Mouse (Mus musculus) CH12.LX (cell line): ENCODE results near the gene Thbs1. TPM values are rescaled to one million over a fixed set of nuclear protein-coding genes. Genes with fewer than 3 reads are reported as not detected.

Experiments used
- DNase-seq: peaks from one replicate; pipeline ENCODE4 v3.0.0-alpha.2; 2013; ENCODE audit errors: extremely low read depth
- H3K27ac ChIP-seq: 2 replicates; pipeline ENCODE4 v1.5.1; 2012; ENCODE audit warnings: low read depth, mild to moderate bottlenecking, control low read depth, moderate library complexity; ENCODE audit not compliant: insufficient read depth
- H3K27me3 ChIP-seq: replicated peaks from 2 replicates; pipeline ENCODE3; 2012; ENCODE audit warnings: inconsistent platforms
- H3K36me3 ChIP-seq, 2 experiments: replicated peaks in 1 of 2; 2 replicates each; pipeline versions ENCODE3 to v1.6.1; 2012; ENCODE audit warnings: inconsistent platforms in 1 of 2, low read length in 1 of 2, mild to moderate bottlenecking in 1 of 2, mixed read lengths in 1 of 2, moderate library complexity in 1 of 2; ENCODE audit not compliant: control insufficient read depth in 1 of 2, insufficient read depth in 1 of 2
- H3K4me1 ChIP-seq, 2 experiments: 2 replicates each; pipeline ENCODE4 v1.6.1; 2012; ENCODE audit warnings: inconsistent platforms in 1 of 2, moderate library complexity in 1 of 2; ENCODE audit not compliant: insufficient read depth in 2 of 2, control insufficient read depth in 1 of 2
- H3K4me2 ChIP-seq: 2 replicates; pipeline ENCODE4 v1.6.1; 2012; ENCODE audit warnings: low read depth, mild to moderate bottlenecking, control low read depth; ENCODE audit not compliant: poor library complexity, insufficient read depth, severe bottlenecking
- H3K4me3 ChIP-seq, 3 experiments: fragments of 150-350 bp in 1 of 3; sonication (generic) in 1 of 3; replicated peaks in 1 of 3; 2 replicates each; pipeline versions ENCODE3 to v1.5.1; 2011 to 2012; ENCODE audit warnings: low read depth in 2 of 3, low read length in 2 of 3, mild to moderate bottlenecking in 2 of 3, moderate library complexity in 2 of 3, control low read depth in 1 of 3, improper control_type of control experiment in 1 of 3, inconsistent platforms in 1 of 3, mixed read lengths in 1 of 3; ENCODE audit not compliant: poor library complexity in 1 of 3
- H3K79me2 ChIP-seq: replicated peaks from 2 replicates; pipeline ENCODE4 v1.6.1; 2012; ENCODE audit warnings: mild to moderate bottlenecking, moderate library complexity; ENCODE audit not compliant: control insufficient read depth, poor library complexity, insufficient read depth, severe bottlenecking; ENCODE audit errors: extremely low read depth
- H3K9ac ChIP-seq: 2 replicates; pipeline ENCODE4 v1.6.1; 2012; ENCODE audit warnings: low read depth, mild to moderate bottlenecking, control low read depth, moderate library complexity; ENCODE audit not compliant: insufficient read depth
- H3K9me3 ChIP-seq: replicated peaks from 2 replicates; pipeline ENCODE3; 2012; ENCODE audit warnings: low read length, inconsistent platforms, mixed read lengths
- BHLHE40 ChIP-seq: IDR thresholded peaks from 2 replicates; pipeline ENCODE4 v1.6.1; 2011; ENCODE audit warnings: mild to moderate bottlenecking, low read depth, low read length, improper control_type of control experiment
- CHD1 ChIP-seq: IDR thresholded peaks from 2 replicates; pipeline ENCODE4 v1.6.1; 2012; ENCODE audit warnings: low read depth, low read length, improper control_type of control experiment, inconsistent platforms
- CHD2 ChIP-seq: IDR thresholded peaks from 2 replicates; pipeline ENCODE4 v1.6.1; 2011; ENCODE audit warnings: low read length, improper control_type of control experiment
- CTCF ChIP-seq, 2 experiments: IDR thresholded peaks in 1 of 2; conservative IDR thresholded peaks in 1 of 2; 2 replicates each; pipeline ENCODE4 v1.5.1; 2011 to 2012; ENCODE audit warnings: low read depth in 2 of 2, low read length in 2 of 2, improper control_type of control experiment in 1 of 2, inconsistent platforms in 1 of 2, mild to moderate bottlenecking in 1 of 2, moderate library complexity in 1 of 2
- E2F4 ChIP-seq: IDR thresholded peaks from 2 replicates; pipeline ENCODE4 v1.6.1; 2011; ENCODE audit warnings: low read depth, low read length, improper control_type of control experiment; ENCODE audit not compliant: insufficient replicate concordance
- ELF1 ChIP-seq: IDR thresholded peaks from 2 replicates; pipeline ENCODE4 v1.6.1; 2014; ENCODE audit warnings: low read depth, mild to moderate bottlenecking, inconsistent platforms, low read length, improper control_type of control experiment
- JUND ChIP-seq: conservative IDR thresholded peaks from 2 replicates; pipeline ENCODE4 v1.6.1; 2011; ENCODE audit warnings: low read depth, low read length, improper control_type of control experiment
- MAFK ChIP-seq: IDR thresholded peaks from 2 replicates; pipeline ENCODE4 v1.6.1; 2011; ENCODE audit warnings: low read length, improper control_type of control experiment; ENCODE audit not compliant: insufficient replicate concordance
- MAX ChIP-seq: IDR thresholded peaks from 2 replicates; pipeline ENCODE4 v1.6.1; 2011; ENCODE audit warnings: low read length, improper control_type of control experiment
- MEF2A ChIP-seq: IDR thresholded peaks from 2 replicates; pipeline ENCODE4 v1.6.1; 2014; ENCODE audit warnings: low read depth, mild to moderate bottlenecking, inconsistent platforms, low read length, improper control_type of control experiment, borderline replicate concordance
- MXI1 ChIP-seq: IDR thresholded peaks from 2 replicates; pipeline ENCODE4 v1.6.1; 2011; ENCODE audit warnings: mild to moderate bottlenecking, low read depth, low read length, improper control_type of control experiment
- MYC ChIP-seq: IDR thresholded peaks from 2 replicates; pipeline ENCODE4 v1.6.1; 2011; ENCODE audit warnings: low read depth, mild to moderate bottlenecking, improper control_type of control experiment, low read length
- NELFE ChIP-seq: IDR thresholded peaks from 2 replicates; pipeline ENCODE4 v1.6.1; 2011; ENCODE audit warnings: low read depth, low read length, improper control_type of control experiment
- NRF1 ChIP-seq: IDR thresholded peaks from 2 replicates; pipeline ENCODE4 v1.6.1; 2014; ENCODE audit warnings: low read depth, mild to moderate bottlenecking, inconsistent platforms, low read length, improper control_type of control experiment, moderate library complexity
- PAX5 ChIP-seq: IDR thresholded peaks from 2 replicates; pipeline ENCODE4 v1.6.1; 2012; ENCODE audit warnings: low read length, inconsistent platforms, mixed read lengths
- RCOR1 ChIP-seq: conservative IDR thresholded peaks from 2 replicates; pipeline ENCODE4 v1.6.1; 2012; ENCODE audit warnings: low read depth, mild to moderate bottlenecking, inconsistent platforms, low read length, improper control_type of control experiment
- TBP ChIP-seq: conservative IDR thresholded peaks from 2 replicates; pipeline ENCODE4 v1.6.1; 2011; ENCODE audit warnings: low read depth, low read length, improper control_type of control experiment
- UBTF ChIP-seq: IDR thresholded peaks from 2 replicates; pipeline ENCODE4 v1.6.1; 2012; ENCODE audit warnings: low read depth, mild to moderate bottlenecking, inconsistent platforms, low read length, improper control_type of control experiment, moderate library complexity
- USF1 ChIP-seq: IDR thresholded peaks from 2 replicates; pipeline ENCODE4 v1.6.1; 2014; ENCODE audit warnings: low read depth, mild to moderate bottlenecking, inconsistent platforms, low read length, improper control_type of control experiment
- USF2 ChIP-seq: conservative IDR thresholded peaks from 2 replicates; pipeline ENCODE4 v1.6.1; 2011; ENCODE audit warnings: low read depth, low read length, improper control_type of control experiment
- ZKSCAN1 ChIP-seq: IDR thresholded peaks from 2 replicates; pipeline ENCODE4 v1.6.1; 2012; ENCODE audit warnings: low read depth, inconsistent platforms, low read length, improper control_type of control experiment, borderline replicate concordance
- ZMIZ1 ChIP-seq: IDR thresholded peaks from 2 replicates; pipeline ENCODE4 v1.6.1; 2012; ENCODE audit warnings: low read depth, mild to moderate bottlenecking, inconsistent platforms, low read length, improper control_type of control experiment
- ZNF384 ChIP-seq: IDR thresholded peaks from 2 replicates; pipeline ENCODE4 v1.6.1; 2012; ENCODE audit warnings: low read depth, low read length, improper control_type of control experiment, inconsistent platforms
- dilution Hi-C: fragments of 300-500 bp; cut with MboI; formaldehyde crosslinking; loops from 2 replicates; pipeline ENCODE4 v1.14.3; 2020; ENCODE audit warnings: low sequenced_read_pairs; ENCODE audit not compliant: extremely low pct_unique_long_range_greater_than_20kb, extremely low pct_ligation_motif_present
- in situ Hi-C: fragments of 300-500 bp; cut with MboI; formaldehyde crosslinking; loops from 3 replicates; pipeline ENCODE4 v1.14.3; 2019; ENCODE audit warnings: low sequenced_read_pairs, low pct_ligation_motif_present, low pct_unique_long_range_greater_than_20kb, mixed read lengths
- polyA plus RNA-seq: library from polyadenylated mRNA; unstranded; fragments of >175 nt; gene quantifications from 2 replicates; pipeline ENCODE4 v1.2.1, GENCODE M21; 2012; ENCODE audit warnings: low read depth; ENCODE audit not compliant: insufficient read length
- total RNA-seq, 2 experiments: library from RNA; depleted of rRNA; stranded (reverse); fragments of 300-350 nt in 1 of 2; fragments of >200 nt in 1 of 2; gene quantifications; 2 replicates each; pipeline ENCODE4 v1.2.3; 2012 to 2014

Gene Thbs1
- total and polyA plus RNA-seq, 3 experiments: 0.03 TPM; not detected in 2

DNA sequence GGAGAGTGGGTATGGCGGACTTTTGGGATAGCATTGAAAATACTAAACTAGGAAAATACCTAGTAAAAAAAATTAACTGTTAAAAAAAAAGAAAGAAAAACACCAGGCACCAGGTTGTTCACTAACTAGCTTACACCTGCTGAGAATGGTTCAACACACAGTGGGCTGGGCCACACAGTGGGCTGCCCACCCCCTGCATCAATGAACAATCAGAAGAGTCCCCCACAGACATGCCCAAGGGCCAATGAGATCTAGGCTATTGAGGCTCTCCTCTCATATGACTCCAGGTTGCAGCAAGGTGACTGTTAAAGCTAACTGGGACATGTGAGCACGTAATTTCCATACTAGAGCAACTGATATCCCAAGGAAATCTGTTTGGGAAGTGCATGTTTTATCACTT, 54.0 kb downstream of the Thbs1 start:
- no peak overlapping the region for H3K4me3 ChIP-seq
- dilution Hi-C loops: no loop called here
- no peak for TF ChIP-seq MEF2A
- TF ChIP-seq MXI1: no peak
- TF ChIP-seq TBP: no peak
- no peak for TF ChIP-seq CHD2
- no peak for TF ChIP-seq ZNF384
- TF ChIP-seq USF1: no peak
- no peak for TF ChIP-seq UBTF
- TF ChIP-seq MAX: no peak
- no peak for TF ChIP-seq CTCF (conservative IDR thresholded peaks at IDR 0.05 in 1 of 2, IDR thresholded peaks at IDR 0.05 in 1 of 2; ENCODE audit: low read depth in 2 of 2, low read length in 2 of 2)
- TF ChIP-seq, all 38 proteins: peak for 0
- Histone ChIP-seq H3K9ac (no peak overlapping the region), H3K4me1 (peaks cover 0 to 29% of the 10 kb centered on the region in 2 experiments; a peak in 2 of 4 replicates), H3K79me2 (no peaks in the 10 kb centered on the region), H3K27ac (no peak overlapping the region), H3K9me3 (peaks cover 3% of the 10 kb centered on the region), H3K4me2 (no peak overlapping the region), H3K27me3 (peaks cover 1% of the 10 kb centered on the region), H3K36me3 (no peaks in the 10 kb centered on the region)
- DNase-seq: no peak
- in situ Hi-C loops: no loop called here

DNA sequence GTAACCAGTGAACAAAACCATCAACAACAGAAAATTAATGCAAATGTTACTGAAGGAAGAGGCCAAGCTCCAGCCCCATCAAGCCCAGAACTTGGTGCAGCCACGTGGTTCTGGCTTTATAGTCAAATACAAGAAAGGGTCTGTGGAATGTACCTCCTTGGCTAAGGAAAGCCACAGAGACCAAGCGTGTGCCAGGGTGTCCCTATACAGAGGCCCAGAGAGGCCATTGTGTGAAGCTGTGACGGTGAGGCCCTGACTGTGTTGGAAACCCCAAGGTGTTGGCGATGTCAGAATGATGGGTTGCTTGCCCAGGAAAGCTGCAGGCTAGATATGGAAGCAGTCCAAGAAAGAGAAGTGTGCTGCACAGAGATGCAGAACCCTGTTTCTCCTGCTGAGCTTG, 56.1 kb downstream of the Thbs1 start:
- H3K27me3 ChIP-seq: peaks cover 1% of the 10 kb centered on the region
- no peak overlapping the region for H3K9ac ChIP-seq
- H3K27ac ChIP-seq: no peak overlapping the region
- in situ Hi-C loops: no loop called here
- H3K36me3 ChIP-seq: no peaks in the 10 kb centered on the region
- no peak for DNase-seq
- no peaks in the 10 kb centered on the region for H3K79me2 ChIP-seq
- no peak overlapping the region for H3K4me2 ChIP-seq
- no peak overlapping the region for H3K4me3 ChIP-seq
- H3K4me1 ChIP-seq: peaks cover 0 to 23% of the 10 kb centered on the region in 2 experiments; a peak in 2 of 4 replicates
- TF ChIP-seq RCOR1 (no peak), CTCF (conservative IDR thresholded peaks at IDR 0.05 in 1 of 2, IDR thresholded peaks at IDR 0.05 in 1 of 2; ENCODE audit: low read depth in 2 of 2, low read length in 2 of 2) (no peak), ZNF384 (no peak), ZMIZ1 (no peak), USF2 (no peak), PAX5 (no peak), NRF1 (no peak), MXI1 (no peak), CHD1 (no peak), NELFE (no peak), MAFK (no peak), ELF1 (no peak), MYC (no peak), MAX (no peak), E2F4 (no peak), ZKSCAN1 (no peak), JUND (no peak), USF1 (no peak), BHLHE40 (no peak)
- TF ChIP-seq, all 38 proteins: peak for 0
- peaks cover 3% of the 10 kb centered on the region for H3K9me3 ChIP-seq
- dilution Hi-C loops: no loop called here
